Mouse (Mus musculus) midbrain, embryonic 14.5 days (tissue): ENCODE measurements around the gene Fam13c. TPM values are rescaled to one million over a fixed set of nuclear protein-coding genes. Genes with fewer than 3 reads are reported as not detected.

Experiments
- ATAC-seq: fragments of 200-750 bp; cut with Nextera tagmentation; 2 replicates; pipeline ENCODE4 v1.8.0; 2017; ENCODE audit warnings: moderate number of reproducible peaks, moderate library complexity; ENCODE audit not compliant: low FRiP score, low TSS enrichment
- DNase-seq: peaks from one replicate; pipeline ENCODE4 v3.0.0-alpha.2; 2015
- H3K27ac ChIP-seq: fragments of 300-500 bp; sonication (generic); replicated peaks from 2 replicates; pipeline ENCODE4 v1.5.1; 2014; ENCODE audit warnings: mild to moderate bottlenecking, low read depth, low read length, moderate library complexity
- H3K27me3 ChIP-seq: fragments of 300-500 bp; sonication (generic); 2 replicates; pipeline ENCODE4 v1.6.1; 2014; ENCODE audit warnings: low read length, control low read depth, mixed read lengths; ENCODE audit not compliant: control insufficient read depth, insufficient read depth
- H3K36me3 ChIP-seq: fragments of 300-500 bp; sonication (generic); 2 replicates; pipeline ENCODE4 v1.6.1; 2014; ENCODE audit warnings: low read length, control low read depth; ENCODE audit not compliant: control insufficient read depth, insufficient read depth
- H3K4me1 ChIP-seq: fragments of 300-500 bp; sonication (generic); 2 replicates; pipeline ENCODE4 v1.6.1; 2014; ENCODE audit warnings: mild to moderate bottlenecking, antibody characterized with exemption, low read length, control low read depth; ENCODE audit not compliant: control insufficient read depth, insufficient read depth
- H3K4me2 ChIP-seq: fragments of 300-500 bp; sonication (generic); 2 replicates; pipeline ENCODE4 v1.6.1; 2014; ENCODE audit warnings: mild to moderate bottlenecking, low read length, moderate library complexity
- H3K4me3 ChIP-seq: fragments of 300-500 bp; sonication (generic); replicated peaks from 2 replicates; pipeline ENCODE4 v1.5.1; 2014; ENCODE audit warnings: low read depth, low read length
- H3K9ac ChIP-seq: fragments of 300-500 bp; sonication (generic); replicated peaks from 2 replicates; pipeline ENCODE4 v1.6.1; 2014; ENCODE audit warnings: mild to moderate bottlenecking, low read length, moderate library complexity
- H3K9me3 ChIP-seq: fragments of 300-500 bp; sonication (generic); 2 replicates; pipeline ENCODE4 v1.6.1; 2016; ENCODE audit warnings: low read length, control low read depth, mixed read lengths; ENCODE audit not compliant: control insufficient read depth
- WGBS: fragments of 180-500 bp; shearing (Covaris S2); extraction: QIAGEN DNeasy Blood & Tissue Kit; methylation state at CpG from one replicate; pipeline ENCODE4 v1.1.7; 2014; 5-methylcytosine and 5-hydroxymethylcytosine counted together
- polyA plus RNA-seq: library from polyadenylated mRNA; unstranded; fragments of >200 nt; fragmentation: Nextera tagmentation; extraction: Ambion mirVana; gene quantifications from 2 replicates; pipeline ENCODE4 v1.2.1, GENCODE M21; 2014

Gene Fam13c
- polyA plus RNA-seq, 1 experiment from 2014 or later: 33.6 TPM

- peak overlapping the region; percentile 85 for H3K27ac ChIP-seq
- H3K9me3 ChIP-seq: no peaks in the 10 kb centered on the region
- H3K4me1 ChIP-seq: peaks cover 17% of the 10 kb centered on the region
- peak overlapping the region; percentile 40 for H3K4me2 ChIP-seq
- 9% methylated on average over 7 of the region's 7 CpGs for WGBS
- H3K27me3 ChIP-seq: no peaks in the 10 kb centered on the region
- no peak overlapping the region; the same call in 1 of the 2 replicates for H3K9ac ChIP-seq
- DNase-seq: peak; percentile 81
- peak; percentile 84 for ATAC-seq
- no peak overlapping the region for H3K4me3 ChIP-seq
- peaks cover 3% of the 10 kb centered on the region; the same call in 1 of the 2 replicates for H3K36me3 ChIP-seq
Observed at GRCm38 (mm10) chr10:70484568-70485286, 44.4 kb downstream of the Fam13c start.

- H3K4me3 ChIP-seq: no peak overlapping the region
Observed at GRCm38 (mm10) chr10:70485287-70485612, 45.0 kb downstream of the Fam13c start.

GRCm38 (mm10) chr10:70486651-70487050, 46.4 kb downstream of the Fam13c start:
- DNase-seq (no peak), ATAC-seq (no peak)
- no peak overlapping the region for H3K9ac ChIP-seq
- H3K4me2 ChIP-seq: no peak overlapping the region
- no peaks in the 10 kb centered on the region for H3K9me3 ChIP-seq
- H3K4me1 ChIP-seq: peaks cover 17% of the 10 kb centered on the region
- WGBS: 92% methylated on average over 6 of the region's 6 CpGs
- H3K4me3 ChIP-seq: no peak overlapping the region
- H3K27ac ChIP-seq: no peak overlapping the region
- no peaks in the 10 kb centered on the region for H3K36me3 ChIP-seq
- H3K27me3 ChIP-seq: no peaks in the 10 kb centered on the region

More at GRCm38 (mm10) chr10:70485287-70485612, 45.0 kb downstream of the Fam13c start:
- Histone ChIP-seq H3K9ac (no peak overlapping the region; the same call in 1 of the 2 replicates), H3K36me3 (peaks cover 3% of the 10 kb centered on the region; the same call in 1 of the 2 replicates), H3K4me1 (peaks cover 17% of the 10 kb centered on the region), H3K27ac (peak overlapping the region; percentile 85), H3K4me2 (peak overlapping the region; percentile 40), H3K27me3 (no peaks in the 10 kb centered on the region), H3K9me3 (no peaks in the 10 kb centered on the region)
- peak; percentile 77 for ATAC-seq
- 2% methylated on average over 7 of the region's 7 CpGs for WGBS
- peak; percentile 92 for DNase-seq

- 94% methylated on average over 3 of the region's 3 CpGs for WGBS
- H3K9me3 ChIP-seq: no peaks in the 10 kb centered on the region
- H3K27ac ChIP-seq: no peak overlapping the region
- no peaks in the 10 kb centered on the region for H3K27me3 ChIP-seq
- H3K4me1 ChIP-seq: no peaks in the 10 kb centered on the region
- no peak for ATAC-seq
- no peaks in the 10 kb centered on the region for H3K36me3 ChIP-seq
- no peak overlapping the region for H3K4me2 ChIP-seq
- H3K4me3 ChIP-seq: no peak overlapping the region
- DNase-seq: no peak
- no peak overlapping the region for H3K9ac ChIP-seq
Observed at GRCm38 (mm10) chr10:70493891-70494290, 53.6 kb downstream of the Fam13c start.

- Histone ChIP-seq H3K4me1 (peaks cover 3% of the 10 kb centered on the region; the same call in 1 of the 2 replicates), H3K27ac (no peak overlapping the region), H3K4me2 (no peak overlapping the region), H3K4me3 (no peak overlapping the region), H3K9me3 (no peaks in the 10 kb centered on the region), H3K9ac (no peak overlapping the region), H3K27me3 (no peaks in the 10 kb centered on the region), H3K36me3 (no peaks in the 10 kb centered on the region)
- no peak for ATAC-seq
- WGBS: 75% methylated on average over 2 of the region's 2 CpGs
- DNase-seq: no peak
Observed at GRCm38 (mm10) chr10:70494441-70494840, 54.2 kb downstream of the Fam13c start.

- H3K9me3 ChIP-seq: no peaks in the 10 kb centered on the region
- ATAC-seq: no peak
- H3K9ac ChIP-seq: no peak overlapping the region
- H3K4me1 ChIP-seq: peaks cover 3% of the 10 kb centered on the region; the same call in 1 of the 2 replicates
- no peaks in the 10 kb centered on the region for H3K36me3 ChIP-seq
- H3K27ac ChIP-seq: no peak overlapping the region
- DNase-seq: no peak
- no peak overlapping the region for H3K4me3 ChIP-seq
- 90% methylated on average over 4 of the region's 4 CpGs for whole genome bisulfite sequencing
- H3K4me2 ChIP-seq: no peak overlapping the region
- no peaks in the 10 kb centered on the region for H3K27me3 ChIP-seq
Observed at GRCm38 (mm10) chr10:70495106-70496104, 55.1 kb downstream of the Fam13c start.

- H3K9me3 ChIP-seq: no peaks in the 10 kb centered on the region
- no peaks in the 10 kb centered on the region for H3K27me3 ChIP-seq
- DNase-seq (peak; percentile 44), ATAC-seq (no peak)
- H3K27ac ChIP-seq: no peak overlapping the region
- H3K4me1 ChIP-seq: peaks cover 3% of the 10 kb centered on the region; the same call in 1 of the 2 replicates
- no peaks in the 10 kb centered on the region; the same call in 1 of the 2 replicates for H3K36me3 ChIP-seq
- H3K4me3 ChIP-seq: no peak overlapping the region
- H3K4me2 ChIP-seq: no peak overlapping the region
- H3K9ac ChIP-seq: no peak overlapping the region
Observed at GRCm38 (mm10) chr10:70496938-70497337, 56.7 kb downstream of the Fam13c start.

- H3K9me3 ChIP-seq: no peaks in the 10 kb centered on the region
- DNase-seq (no peak), ATAC-seq (no peak)
- no peak overlapping the region for H3K9ac ChIP-seq
- no peak overlapping the region for H3K27ac ChIP-seq
- H3K4me2 ChIP-seq: no peak overlapping the region
- WGBS: 36% methylated on average over 2 of the region's 2 CpGs
- H3K4me1 ChIP-seq: peaks cover 3% of the 10 kb centered on the region; the same call in 1 of the 2 replicates
- H3K27me3 ChIP-seq: no peaks in the 10 kb centered on the region
- H3K36me3 ChIP-seq: no peaks in the 10 kb centered on the region; the same call in 1 of the 2 replicates
- no peak overlapping the region for H3K4me3 ChIP-seq
Observed at GRCm38 (mm10) chr10:70498328-70498727, 58.0 kb downstream of the Fam13c start.
